Mouse (Mus musculus) erythroid progenitor cell, adult 5-6 weeks (primary cell): ENCODE measurements around the gene Tnni3. TPM values are rescaled to one million over a fixed set of nuclear protein-coding genes. Genes with fewer than 3 reads are reported as not detected.

Experiments
- total RNA-seq, 2 experiments: library from RNA; stranded (forward) in 1 of 2; stranded (reverse) in 1 of 2; fragments of 150-400 nt in 1 of 2; fragments of 186-747, 209-891 nt in 1 of 2; gene quantifications; 2 replicates each; pipeline versions ENCODE4 v1.2.3 to v1.2.4; 2015 to 2017; ENCODE audit warnings: low replicate concordance in 2 of 2

The Tnni3 gene
- total RNA-seq, 2 experiments from 2014 or later: not detected

Other genes with a start within 250 kb of the Tnni3 start
- 3.6 TPM in 1 of 2 replicates, not detected in the other for gene Ncr1, start 186.5 kb downstream of the Tnni3 start, total RNA-seq (2015; ENCODE audit: low replicate concordance)
- gene Ncr1, start 186.5 kb downstream of the Tnni3 start, total RNA-seq (2017; ENCODE audit: low replicate concordance): 2.1 and 6.4 TPM in 2 replicates
- gene Gp6, start 126.5 kb downstream of the Tnni3 start, total RNA-seq (2015; ENCODE audit: low replicate concordance): not detected in 2 replicates
- gene Gp6, start 126.5 kb downstream of the Tnni3 start, total RNA-seq (2017; ENCODE audit: low replicate concordance): not detected in 2 replicates
- gene Rdh13, start 78.6 kb downstream of the Tnni3 start, total RNA-seq (2015; ENCODE audit: low replicate concordance): 0.72 and 1.3 TPM in 2 replicates
- 0.45 and 1.5 TPM in 2 replicates for gene Rdh13, start 78.6 kb downstream of the Tnni3 start, total RNA-seq (2017; ENCODE audit: low replicate concordance)
- gene Eps8l1, start 63.6 kb downstream of the Tnni3 start, total RNA-seq (2015; ENCODE audit: low replicate concordance): 2.9 and 6.1 TPM in 2 replicates
- gene Eps8l1, start 63.6 kb downstream of the Tnni3 start, total RNA-seq (2017; ENCODE audit: low replicate concordance): 6.2 and 11.2 TPM in 2 replicates
- 73.9 and 133 TPM in 2 replicates for gene Ppp1r12c, start 22.5 kb downstream of the Tnni3 start, total RNA-seq (2015; ENCODE audit: low replicate concordance)
- gene Ppp1r12c, start 22.5 kb downstream of the Tnni3 start, total RNA-seq (2017; ENCODE audit: low replicate concordance): 123 and 130 TPM in 2 replicates
- 1.4 TPM in 1 of 2 replicates, not detected in the other for gene Tnnt1, start 7.8 kb downstream of the Tnni3 start, total RNA-seq (2015; ENCODE audit: low replicate concordance)
- gene Tnnt1, start 7.8 kb downstream of the Tnni3 start, total RNA-seq (2017; ENCODE audit: low replicate concordance): 3.9 TPM in 1 of 2 replicates, not detected in the other
- not detected in 2 replicates for gene Dnaaf3, start 8.2 kb upstream of the Tnni3 start, total RNA-seq (2015; ENCODE audit: low replicate concordance)
- gene Dnaaf3, start 8.2 kb upstream of the Tnni3 start, total RNA-seq (2017; ENCODE audit: low replicate concordance): 0.64 TPM in 1 of 2 replicates, not detected in the other
- gene Syt5, start 23.3 kb upstream of the Tnni3 start, total RNA-seq (2015; ENCODE audit: low replicate concordance): not detected in 2 replicates
- not detected in 2 replicates for gene Syt5, start 23.3 kb upstream of the Tnni3 start, total RNA-seq (2017; ENCODE audit: low replicate concordance)
- not detected in 2 replicates for gene Ptprh, start 79.8 kb upstream of the Tnni3 start, total RNA-seq (2015; ENCODE audit: low replicate concordance)
- not detected in 2 replicates for gene Ptprh, start 79.8 kb upstream of the Tnni3 start, total RNA-seq (2017; ENCODE audit: low replicate concordance)
- 72.1 and 91.0 TPM in 2 replicates for gene Tmem86b, start 107.2 kb upstream of the Tnni3 start, total RNA-seq (2015; ENCODE audit: low replicate concordance)
- gene Tmem86b, start 107.2 kb upstream of the Tnni3 start, total RNA-seq (2017; ENCODE audit: low replicate concordance): 37.6 and 45.8 TPM in 2 replicates
- 62.0 and 84.3 TPM in 2 replicates for gene Ppp6r1, start 134.8 kb upstream of the Tnni3 start, total RNA-seq (2015; ENCODE audit: low replicate concordance)
- 73.6 and 85.1 TPM in 2 replicates for gene Ppp6r1, start 134.8 kb upstream of the Tnni3 start, total RNA-seq (2017; ENCODE audit: low replicate concordance)
- 4.0 and 32.3 TPM in 2 replicates for gene Hspbp1, start 160.8 kb upstream of the Tnni3 start, total RNA-seq (2015; ENCODE audit: low replicate concordance)
- 2.8 and 3.2 TPM in 2 replicates for gene Hspbp1, start 160.8 kb upstream of the Tnni3 start, total RNA-seq (2017; ENCODE audit: low replicate concordance)
- gene Brsk1, start 166.4 kb upstream of the Tnni3 start, total RNA-seq (2015; ENCODE audit: low replicate concordance): not detected in 2 replicates
- gene Brsk1, start 166.4 kb upstream of the Tnni3 start, total RNA-seq (2017; ENCODE audit: low replicate concordance): not detected in 2 replicates
- 1.4 TPM in 1 of 2 replicates, not detected in the other for gene Tmem150b, start 201.0 kb upstream of the Tnni3 start, total RNA-seq (2015; ENCODE audit: low replicate concordance)
- gene Tmem150b, start 201.0 kb upstream of the Tnni3 start, total RNA-seq (2017; ENCODE audit: low replicate concordance): 0.68 TPM in 1 of 2 replicates, not detected in the other
- 24.9 and 33.1 TPM in 2 replicates for gene Kmt5c, start 215.9 kb upstream of the Tnni3 start, total RNA-seq (2015; ENCODE audit: low replicate concordance)
- 59.4 and 64.2 TPM in 2 replicates for gene Kmt5c, start 215.9 kb upstream of the Tnni3 start, total RNA-seq (2017; ENCODE audit: low replicate concordance)
- gene Cox6b2, start 228.9 kb upstream of the Tnni3 start, total RNA-seq (2015; ENCODE audit: low replicate concordance): 54.1 and 81.8 TPM in 2 replicates
- 49.8 and 94.9 TPM in 2 replicates for gene Cox6b2, start 228.9 kb upstream of the Tnni3 start, total RNA-seq (2017; ENCODE audit: low replicate concordance)
- gene Fam71e2, start 247.1 kb upstream of the Tnni3 start, total RNA-seq (2015; ENCODE audit: low replicate concordance): not detected in 2 replicates
- not detected in 2 replicates for gene Fam71e2, start 247.1 kb upstream of the Tnni3 start, total RNA-seq (2017; ENCODE audit: low replicate concordance)